Mouse (Mus musculus) kidney, embryonic 14.5 days (tissue): ENCODE measurements around the gene Gm10717. TPM values are rescaled to one million over a fixed set of nuclear protein-coding genes. Genes with fewer than 3 reads are reported as not detected.
"Not testable (repeated sequence)": the region's sequence is repeated elsewhere in the genome, so short reads cannot be mapped to it uniquely, and the experiment has no call there.

Source experiments
- ATAC-seq: fragments of 200-750 bp; cut with Nextera tagmentation; 2 replicates; pipeline ENCODE4 v1.8.0; 2017; ENCODE audit warnings: moderate number of reproducible peaks, mild to moderate bottlenecking, moderate TSS enrichment, moderate library complexity; ENCODE audit not compliant: low FRiP score, low TSS enrichment
- H3K27ac ChIP-seq: fragments of 300-500 bp; sonication (generic); 2 replicates; pipeline ENCODE4 v1.5.1; 2014; ENCODE audit warnings: low read depth, mild to moderate bottlenecking, low read length, moderate library complexity, mixed read lengths
- H3K27me3 ChIP-seq: fragments of 300-500 bp; sonication (generic); 2 replicates; pipeline ENCODE4 v1.6.1; 2014; ENCODE audit warnings: mild to moderate bottlenecking, low read length; ENCODE audit not compliant: control insufficient read depth, insufficient read depth
- H3K36me3 ChIP-seq: fragments of 300-500 bp; sonication (generic); 2 replicates; pipeline ENCODE4 v1.6.1; 2014; ENCODE audit warnings: low read length, mixed read lengths; ENCODE audit not compliant: control insufficient read depth, insufficient read depth
- H3K4me1 ChIP-seq: fragments of 300-500 bp; sonication (generic); 2 replicates; pipeline ENCODE4 v1.6.1; 2014; ENCODE audit warnings: low read length, mixed read lengths; ENCODE audit not compliant: control insufficient read depth, insufficient read depth
- H3K4me2 ChIP-seq: fragments of 300-500 bp; sonication (generic); replicated peaks from 2 replicates; pipeline ENCODE4 v1.6.1; 2014; ENCODE audit warnings: low read depth, mild to moderate bottlenecking, low read length
- H3K4me3 ChIP-seq: fragments of 300-500 bp; sonication (generic); 2 replicates; pipeline ENCODE4 v1.5.1; 2014; ENCODE audit warnings: mild to moderate bottlenecking, low read length
- H3K9ac ChIP-seq: fragments of 300-500 bp; sonication (generic); 2 replicates; pipeline ENCODE4 v1.6.1; 2014; ENCODE audit warnings: low read depth, mild to moderate bottlenecking, low read length, moderate library complexity
- H3K9me3 ChIP-seq: fragments of 300-500 bp; sonication (generic); 2 replicates; pipeline ENCODE4 v1.6.1; 2016; ENCODE audit warnings: low read length; ENCODE audit not compliant: control insufficient read depth
- WGBS: fragments of 180-500 bp; shearing (Covaris S2); extraction: QIAGEN DNeasy Blood & Tissue Kit; methylation state at CpG from one replicate; pipeline ENCODE4 v1.1.7; 2014; 5-methylcytosine and 5-hydroxymethylcytosine counted together
- polyA plus RNA-seq: library from polyadenylated mRNA; unstranded; fragments of >200 nt; fragmentation: Nextera tagmentation; extraction: Ambion mirVana; gene quantifications from 2 replicates; pipeline ENCODE4 v1.2.1, GENCODE M21; 2014

Gm10717 gene
- polyA plus RNA-seq = 0.36 TPM in 1 of 2 replicates, not detected in the other

- H3K4me3 ChIP-seq, H3K4me1 ChIP-seq, H3K4me2 ChIP-seq, ATAC-seq, H3K27me3 ChIP-seq, H3K36me3 ChIP-seq, H3K27ac ChIP-seq, H3K9ac ChIP-seq, H3K9me3 ChIP-seq: not testable (repeated sequence)
- 78% methylated on average over 12 of the region's 12 CpGs for WGBS
Observed at GRCm38 (mm10) chr9:3024912-3025467, at the start of gene Gm10717. Gene Gm10717, plus strand, starts transcription at chr9:3025417.

- H3K9ac ChIP-seq, H3K36me3 ChIP-seq, H3K27me3 ChIP-seq, H3K4me2 ChIP-seq, ATAC-seq, H3K9me3 ChIP-seq, H3K4me3 ChIP-seq, H3K27ac ChIP-seq, H3K4me1 ChIP-seq: not testable (repeated sequence)
- 69% methylated on average over 12 of the region's 12 CpGs for WGBS
Observed at GRCm38 (mm10) chr9:3000445-3000972, 24.7 kb upstream of the Gm10717 start, which contains the start of gene Gm10722. Gene Gm10722, plus strand, starts transcription at chr9:3000922.

- ATAC-seq, H3K4me2 ChIP-seq: not testable (repeated sequence)
- 66% methylated on average over 8 of the region's 8 CpGs for WGBS
Observed at GRCm38 (mm10) chr9:3001006-3001405, 24.2 kb upstream of the Gm10717 start.

GRCm38 (mm10) chr9:3001948-3002659 is 23.1 kb upstream of the Gm10717 start:
- ATAC-seq = peak; percentile 92
- not testable (repeated sequence) for H3K36me3 ChIP-seq, H3K4me3 ChIP-seq, H3K27ac ChIP-seq, H3K9ac ChIP-seq, H3K4me2 ChIP-seq, H3K4me1 ChIP-seq, H3K27me3 ChIP-seq, H3K9me3 ChIP-seq
- WGBS = 59% methylated on average over 8 of the region's 11 CpGs

More at GRCm38 (mm10) chr9:3001006-3001405, 24.2 kb upstream of the Gm10717 start:
- H3K4me3 ChIP-seq, H3K9ac ChIP-seq, H3K4me1 ChIP-seq, H3K9me3 ChIP-seq, H3K27me3 ChIP-seq, H3K36me3 ChIP-seq, H3K27ac ChIP-seq: not testable (repeated sequence)

GRCm38 (mm10) chr9:3002794-3003396 is 22.3 kb upstream of the Gm10717 start, which contains the start of gene Gm11168:
Gene Gm11168, plus strand, starts transcription at chr9:3003346.
- 71% methylated on average over 6 of the region's 14 CpGs for WGBS
- H3K9me3 ChIP-seq, H3K9ac ChIP-seq, H3K27me3 ChIP-seq, H3K4me1 ChIP-seq, H3K4me2 ChIP-seq, H3K36me3 ChIP-seq, ATAC-seq, H3K4me3 ChIP-seq, H3K27ac ChIP-seq: not testable (repeated sequence)

GRCm38 (mm10) chr9:3006179-3006578 is 19.0 kb upstream of the Gm10717 start:
- not testable (repeated sequence) for H3K4me1 ChIP-seq, ATAC-seq
- 81% methylated on average over 1 of the region's 5 CpGs for WGBS

GRCm38 (mm10) chr9:3006636-3007035 is 18.6 kb upstream of the Gm10717 start:
- not testable (repeated sequence) for H3K4me3 ChIP-seq, H3K27ac ChIP-seq, H3K4me1 ChIP-seq, H3K36me3 ChIP-seq, H3K27me3 ChIP-seq, H3K9me3 ChIP-seq, H3K9ac ChIP-seq, H3K4me2 ChIP-seq
- peak; percentile 76 for ATAC-seq
- WGBS = 70% methylated on average over 7 of the region's 8 CpGs

More at GRCm38 (mm10) chr9:3006179-3006578, 19.0 kb upstream of the Gm10717 start:
- H3K4me2 ChIP-seq, H3K4me3 ChIP-seq, H3K9ac ChIP-seq, H3K27me3 ChIP-seq, H3K27ac ChIP-seq, H3K9me3 ChIP-seq, H3K36me3 ChIP-seq: not testable (repeated sequence)

GRCm38 (mm10) chr9:3007272-3007671 is 17.9 kb upstream of the Gm10717 start:
- not testable (repeated sequence) for H3K4me3 ChIP-seq, H3K4me1 ChIP-seq, H3K9ac ChIP-seq, H3K36me3 ChIP-seq, H3K27me3 ChIP-seq, H3K27ac ChIP-seq, H3K4me2 ChIP-seq, H3K9me3 ChIP-seq
- 74% methylated on average over 6 of the region's 9 CpGs for WGBS
- ATAC-seq = peak; percentile 17; the same call in 1 of the 2 replicates

- H3K9ac ChIP-seq, H3K27me3 ChIP-seq, H3K4me3 ChIP-seq, H3K4me1 ChIP-seq, H3K9me3 ChIP-seq, H3K27ac ChIP-seq, H3K4me2 ChIP-seq, H3K36me3 ChIP-seq: not testable (repeated sequence)
- ATAC-seq = 0 out of 2 replicates have a peak, but pooled peaks have one; percentile 58
- WGBS = no CpG with 5 or more reads among the region's 5 CpGs
Observed at GRCm38 (mm10) chr9:3009331-3009730, 15.9 kb upstream of the Gm10717 start.
